Mouse (Mus musculus) 3T3-L1 (cell line): ENCODE data around the gene Med4.
A peak's percentile ranks its signal among the peaks of the same experiment; 100 is the strongest.
"Not testable (repeated sequence)": the region's sequence is repeated elsewhere in the genome, so short reads cannot be mapped to it uniquely, and the experiment has no call there.

Experiments
- DNase-seq: peaks from one replicate; pipeline ENCODE4 v3.0.0-alpha.2; 2015; ENCODE audit warnings: low read depth, low spot score

Med4 gene

DNA sequence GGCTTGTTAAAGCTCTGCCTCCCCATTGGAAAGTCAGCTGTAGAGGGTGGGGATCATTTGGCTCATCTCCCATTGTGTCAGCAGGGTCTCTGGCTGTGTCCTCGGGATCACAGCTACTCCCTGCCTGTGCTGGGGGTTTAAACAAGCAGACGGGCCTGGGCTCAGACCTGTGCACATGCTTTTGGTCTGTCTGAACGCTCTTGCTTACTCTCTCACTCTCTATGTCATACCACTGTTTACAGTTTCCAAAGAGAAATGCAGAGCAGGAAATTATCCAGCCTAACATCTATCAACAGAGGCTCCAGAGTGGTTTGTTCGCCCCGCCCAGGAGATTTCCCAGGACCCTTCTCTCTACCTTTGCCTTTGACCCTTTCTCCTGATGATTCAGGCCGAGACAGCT, 8.1 kb upstream of the Med4 start:
- DNase-seq, result no peak

DNA sequence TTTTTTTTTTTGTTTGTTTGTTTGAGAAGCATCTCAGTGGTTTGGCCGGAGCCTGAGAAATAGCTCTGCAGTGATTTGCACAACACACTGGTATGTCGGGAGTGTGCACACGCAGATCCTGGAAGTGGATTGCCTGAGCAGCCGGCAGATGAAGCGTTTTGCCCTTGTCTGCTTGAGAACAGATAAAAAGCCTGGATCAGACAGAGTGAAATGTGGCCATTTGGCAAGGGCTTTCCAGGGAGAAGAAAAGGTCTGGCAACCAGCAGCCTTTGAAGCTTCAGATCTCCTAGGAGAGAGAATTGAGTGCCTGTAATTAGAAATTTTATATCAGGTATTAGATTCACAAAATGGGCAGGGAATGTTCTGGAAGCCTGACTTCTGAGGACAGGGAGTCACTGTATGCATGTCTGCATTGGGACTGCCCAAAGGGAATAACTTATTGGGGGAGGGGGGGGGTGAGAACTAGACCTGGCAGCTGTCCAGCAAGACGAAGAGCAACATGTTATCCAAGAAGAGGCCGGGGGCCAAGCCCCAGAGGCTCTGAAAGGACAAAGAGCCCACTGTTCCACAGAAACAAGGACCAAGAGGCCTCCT, 7.1 kb upstream of the Med4 start:
- no peak for DNase-seq

DNA sequence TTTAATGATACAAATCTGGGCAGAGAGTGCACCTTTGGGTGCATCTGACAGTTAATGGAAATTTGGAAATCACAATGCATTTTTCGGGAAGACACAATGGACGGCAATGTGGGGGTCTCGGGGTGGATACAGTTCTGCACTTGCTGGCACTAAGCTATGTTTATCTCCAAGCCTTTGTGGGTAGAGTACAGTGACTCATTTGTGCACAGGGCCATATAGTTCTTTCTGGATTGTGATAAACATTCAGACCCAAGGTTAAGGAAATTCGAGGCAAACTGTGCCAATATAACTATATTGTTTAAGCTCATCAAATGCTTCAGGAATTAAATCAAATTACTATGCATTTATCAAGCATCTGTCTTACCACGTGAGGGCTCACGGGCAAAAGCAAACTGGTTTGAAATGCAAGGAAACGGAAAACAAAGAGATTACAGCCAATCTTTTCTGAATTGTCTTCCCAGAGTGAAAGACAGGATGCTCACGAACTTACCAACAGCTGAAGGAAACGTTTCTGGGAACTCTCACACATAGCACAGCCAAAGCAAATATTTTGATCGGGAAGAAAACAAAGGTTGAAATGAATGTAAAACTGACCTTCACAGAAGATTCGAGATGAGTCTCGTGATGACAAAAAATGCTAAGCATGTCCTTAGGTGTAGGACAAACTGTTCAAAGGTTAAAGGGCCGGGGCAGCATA, 6.4 kb upstream of the Med4 start:
- no peak for DNase-seq

DNA sequence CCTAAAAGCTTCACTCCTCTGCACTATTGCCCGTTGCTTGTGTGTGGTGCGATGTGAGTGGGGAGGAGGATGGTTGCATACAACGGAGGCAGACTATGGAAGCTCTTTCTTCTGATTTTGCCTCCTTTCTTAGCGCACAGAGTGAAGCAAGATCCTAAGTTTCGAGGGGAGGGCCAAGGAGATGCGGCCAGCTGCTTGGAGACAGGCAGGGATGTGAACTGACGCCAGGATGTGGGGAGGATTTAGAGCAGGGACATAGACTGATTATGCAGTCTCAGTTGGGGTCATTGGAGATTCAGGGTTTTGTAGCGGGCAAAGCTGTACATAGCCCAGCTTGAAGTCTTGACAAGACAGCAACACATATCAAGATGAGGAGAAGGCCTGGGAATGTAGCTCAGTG, 3.5 kb upstream of the Med4 start:
- DNase-seq, result no peak

DNA sequence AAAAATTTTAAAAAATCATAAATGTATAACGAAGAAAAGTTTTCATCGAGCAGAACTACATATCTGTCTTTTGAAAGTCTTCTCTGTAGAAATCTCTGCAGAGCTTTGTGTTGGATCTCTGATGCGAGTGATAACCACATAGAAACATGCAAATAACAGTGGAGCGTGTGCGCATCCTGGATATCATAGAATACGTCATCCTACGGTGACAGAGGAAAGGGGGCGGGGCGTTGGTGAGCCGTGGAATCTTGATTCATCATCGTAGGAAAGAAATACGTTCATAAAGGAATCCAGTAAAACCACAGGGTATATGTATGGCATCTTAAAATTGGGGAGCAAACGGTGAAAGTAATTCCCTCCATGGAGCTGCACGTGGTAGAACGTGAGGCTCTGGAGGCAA, 2.6 kb upstream of the Med4 start:
- DNase-seq, result no peak

DNA sequence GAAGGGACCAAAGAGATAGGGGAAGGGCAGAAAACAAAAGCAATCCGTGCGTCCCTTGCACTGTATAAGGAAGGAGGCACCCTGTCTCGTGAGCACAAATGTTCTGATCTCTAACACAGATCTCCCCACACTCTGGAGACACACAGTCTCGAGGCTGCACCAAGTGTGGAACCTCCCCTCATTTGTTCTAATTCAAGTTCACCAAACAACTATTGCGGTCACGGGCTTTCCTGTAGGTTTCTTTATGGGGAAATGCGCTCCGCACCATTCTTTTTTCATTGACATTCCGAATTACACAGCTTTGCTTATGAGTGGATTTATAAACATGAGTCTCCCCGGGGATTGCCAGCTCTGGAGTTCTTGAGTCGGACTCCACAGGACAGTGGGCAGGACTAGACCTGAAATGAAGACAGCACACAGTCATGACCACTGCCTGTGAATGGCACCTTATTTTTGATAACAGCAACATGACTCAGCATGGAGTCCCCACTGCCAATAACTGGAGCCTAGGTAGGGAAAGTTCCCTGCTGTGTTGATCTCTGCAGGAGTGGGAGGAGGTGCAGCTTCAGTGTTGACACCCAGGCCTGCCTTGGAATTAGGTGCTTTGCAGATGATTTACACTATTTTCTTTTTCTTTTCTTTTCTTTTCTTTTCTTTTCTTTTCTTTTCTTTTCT, 2.0 kb upstream of the Med4 start:
- DNase-seq, result peak; percentile 15

DNA sequence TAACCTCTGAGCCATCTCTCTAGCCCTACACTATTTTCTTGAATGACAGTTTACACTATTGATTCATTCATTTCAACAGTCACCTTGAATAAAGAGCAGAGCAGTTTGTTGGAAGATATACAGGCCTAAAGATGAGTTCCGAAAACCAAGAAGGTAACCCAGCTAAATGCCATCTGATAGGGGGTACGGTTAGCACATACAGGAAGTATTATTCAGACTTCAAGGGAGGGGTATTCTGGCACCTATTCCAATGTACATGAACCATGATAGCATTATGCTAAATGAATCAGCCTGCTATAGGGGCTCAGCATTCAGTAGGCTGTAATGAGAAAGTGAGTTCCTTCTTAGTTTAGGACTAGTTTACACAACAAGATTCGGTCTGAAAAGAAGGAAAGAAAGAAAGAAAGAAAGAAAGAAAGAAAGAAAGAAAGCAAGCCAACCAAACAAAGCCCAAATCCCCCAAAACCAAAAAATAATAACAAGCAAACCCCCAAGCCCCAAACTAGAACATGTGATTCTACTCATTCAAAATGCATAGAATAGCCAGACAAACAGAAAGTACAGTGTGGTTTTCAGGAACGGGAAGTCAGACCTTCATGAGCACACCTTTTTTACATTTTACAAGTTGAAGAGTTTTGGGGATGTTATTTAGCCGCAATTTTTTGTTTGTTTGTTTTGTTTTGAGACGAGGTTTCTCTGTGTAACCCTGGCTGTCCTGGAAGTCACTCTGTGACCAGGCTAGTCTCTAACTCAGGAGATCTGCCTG, 1.0 kb upstream of the Med4 start:
- DNase-seq, result no peak

DNA sequence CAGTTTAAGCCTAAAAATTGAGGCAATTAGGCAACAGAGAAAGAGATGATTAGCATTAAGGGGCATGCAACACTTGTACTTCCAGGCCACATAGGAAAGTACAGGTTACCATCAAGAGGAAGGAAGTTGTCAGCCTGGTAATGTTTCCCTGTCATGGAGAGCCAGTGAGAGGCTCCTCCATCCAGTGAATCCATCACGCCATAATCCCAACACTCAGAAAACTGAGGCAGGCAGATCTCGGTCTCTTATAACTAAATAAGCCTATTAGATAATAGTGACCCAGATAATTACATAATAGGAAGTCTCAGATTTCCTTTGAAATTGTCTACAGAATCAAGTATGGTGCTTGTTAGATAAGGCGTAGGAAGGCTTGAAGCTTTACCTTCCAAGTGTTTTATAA, 14.3 kb downstream of the Med4 start:
- DNase-seq, result peak; percentile 11

DNA sequence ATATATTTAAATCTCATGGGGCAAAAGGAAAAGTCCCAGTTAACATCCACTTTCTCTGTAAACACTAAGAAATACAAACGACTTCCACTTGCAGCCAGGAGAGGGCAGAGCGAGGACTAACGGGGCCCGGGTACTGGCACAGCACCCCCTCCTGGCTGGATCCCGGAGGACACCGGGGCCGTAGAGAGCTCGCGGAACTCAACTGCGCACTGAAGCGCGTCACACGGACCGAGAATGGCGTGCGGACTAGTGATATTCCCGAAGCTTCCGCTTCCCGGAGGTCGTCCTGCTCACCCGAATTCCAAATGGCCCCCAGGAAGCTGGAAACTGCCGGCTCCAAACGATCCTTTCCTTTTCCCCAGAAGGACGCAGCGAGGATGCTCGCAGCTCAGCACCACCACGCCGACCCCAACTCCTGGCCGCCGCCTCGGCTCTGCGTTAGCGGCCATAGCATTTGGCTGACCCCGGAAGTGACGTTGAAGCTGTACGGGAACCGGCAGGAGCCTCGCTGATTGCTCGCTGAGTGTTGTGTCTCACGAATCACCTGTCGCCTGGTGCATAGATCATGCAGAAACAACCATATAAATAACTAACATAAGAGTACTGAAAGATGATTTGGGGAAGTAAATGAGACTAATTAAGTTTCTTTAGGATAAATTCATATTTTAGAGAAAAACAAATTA, 15.1 kb downstream of the Med4 start, which contains the start of gene Sucla2:
Gene Sucla2, plus strand, starts transcription at position 554 of the 683 bp plus-strand sequence.
- peak; percentile 95 for DNase-seq

DNA sequence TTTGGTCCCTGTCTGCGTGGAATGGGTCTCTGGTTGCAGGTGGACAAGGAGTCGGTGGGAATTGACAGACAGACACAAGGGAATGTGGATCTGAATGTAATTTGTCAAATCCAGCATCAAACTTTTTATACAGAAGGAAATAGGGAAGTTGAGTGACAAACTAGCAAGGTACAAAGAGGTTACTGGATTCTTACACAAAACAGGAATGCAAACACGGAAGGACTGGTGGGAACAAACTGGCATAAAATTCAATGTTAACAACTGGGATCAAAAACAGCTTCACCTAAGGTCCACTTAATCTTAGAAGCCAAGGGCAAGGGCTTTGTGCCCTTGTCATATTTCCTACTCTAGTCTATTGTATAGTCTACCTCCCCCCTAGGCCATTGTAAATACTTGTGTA, 18.8 kb downstream of the Med4 start:
- DNase-seq, result not testable (repeated sequence)

DNA sequence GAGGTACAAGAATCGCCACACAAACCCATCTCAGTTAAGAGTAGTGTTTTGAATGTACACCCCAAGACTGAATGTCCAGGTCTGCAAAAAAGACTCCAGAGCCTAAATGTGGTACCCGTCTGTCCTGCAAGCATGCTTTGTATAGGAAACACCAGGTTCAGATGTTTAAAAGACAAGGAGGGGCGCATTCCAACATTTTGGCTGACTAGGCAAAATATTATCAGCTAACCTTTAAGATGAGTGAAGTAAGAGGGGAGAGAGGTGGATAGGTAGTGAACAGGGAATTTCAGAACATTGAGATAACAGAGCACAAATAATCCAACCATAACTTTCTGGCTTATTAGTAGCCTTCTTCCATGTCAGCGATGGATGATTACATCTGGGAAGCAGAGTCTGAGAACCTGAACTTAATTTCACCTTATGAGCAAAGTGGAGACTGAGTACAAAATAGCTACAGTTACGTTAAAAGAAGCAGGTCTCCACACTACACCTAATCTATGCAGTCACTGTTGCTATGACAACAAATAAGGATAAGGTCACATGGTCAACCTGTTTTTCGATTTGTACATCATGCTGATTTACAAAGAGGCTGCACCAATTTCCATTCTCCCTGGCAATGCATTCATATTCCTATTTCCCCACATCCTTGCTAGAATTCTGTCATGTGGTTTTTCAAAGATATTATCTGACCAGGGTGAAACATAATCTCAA, 24.1 kb downstream of the Med4 start:
- no peak for DNase-seq

DNA sequence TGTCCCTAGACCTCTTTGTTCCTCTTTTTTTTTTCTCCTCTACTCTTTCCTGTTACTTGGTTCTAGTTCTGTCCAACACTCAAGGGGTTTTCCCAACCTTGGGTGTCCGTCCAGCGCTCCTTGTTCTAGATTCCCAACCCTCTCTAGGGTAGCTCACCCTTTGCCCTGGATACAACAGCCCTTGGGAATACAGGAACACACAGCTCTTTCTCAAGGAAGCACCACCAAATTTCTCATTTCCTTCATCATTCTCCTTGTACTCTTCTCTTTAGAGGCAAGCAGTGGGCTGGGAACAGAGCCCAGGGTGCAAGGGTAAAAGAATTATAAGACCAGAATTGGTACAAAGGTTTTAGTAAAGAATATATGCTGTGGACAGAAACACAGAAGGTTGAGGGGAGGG, 25.8 kb downstream of the Med4 start:
- DNase-seq, result no peak

DNA sequence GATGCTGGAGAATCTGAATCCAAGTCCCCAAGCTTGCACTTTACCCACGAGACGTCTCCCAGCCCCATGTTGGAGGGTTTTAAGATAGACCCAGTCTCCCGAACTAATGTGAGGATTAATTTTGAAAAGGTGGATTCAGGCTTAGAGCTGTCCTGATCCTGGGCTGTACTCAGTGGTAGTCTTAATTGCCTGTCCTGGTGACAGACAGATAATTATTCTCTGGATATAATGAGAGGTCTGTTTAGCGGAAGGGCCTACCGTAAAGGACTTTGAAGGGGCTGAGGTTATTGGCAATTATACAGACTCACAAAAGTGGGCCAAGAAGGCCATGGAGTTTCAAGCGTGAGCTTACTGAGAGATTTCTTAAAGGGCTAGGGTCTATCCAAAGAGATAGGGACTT, 34.0 kb downstream of the Med4 start:
- no peak for DNase-seq

DNA sequence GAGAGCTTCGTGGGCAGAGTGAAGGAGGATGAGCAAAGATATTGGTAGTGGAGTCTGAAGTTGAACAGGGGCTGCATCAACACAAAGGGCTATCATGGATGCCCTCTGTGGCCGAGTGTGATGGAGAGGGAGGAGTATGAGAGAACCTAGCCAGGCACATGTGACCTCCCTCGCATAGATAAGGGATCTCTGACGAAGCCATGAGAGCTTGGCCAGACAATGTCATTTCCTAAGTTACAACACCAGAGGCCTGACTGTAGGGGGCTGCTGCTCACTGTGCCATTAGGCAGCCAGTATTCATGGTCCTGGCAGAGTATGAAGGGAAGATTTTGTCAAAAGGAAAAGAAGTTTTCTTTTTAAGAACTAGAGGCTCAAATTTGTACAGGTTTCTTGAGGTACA, 37.2 kb downstream of the Med4 start:
- DNase-seq, result no peak

DNA sequence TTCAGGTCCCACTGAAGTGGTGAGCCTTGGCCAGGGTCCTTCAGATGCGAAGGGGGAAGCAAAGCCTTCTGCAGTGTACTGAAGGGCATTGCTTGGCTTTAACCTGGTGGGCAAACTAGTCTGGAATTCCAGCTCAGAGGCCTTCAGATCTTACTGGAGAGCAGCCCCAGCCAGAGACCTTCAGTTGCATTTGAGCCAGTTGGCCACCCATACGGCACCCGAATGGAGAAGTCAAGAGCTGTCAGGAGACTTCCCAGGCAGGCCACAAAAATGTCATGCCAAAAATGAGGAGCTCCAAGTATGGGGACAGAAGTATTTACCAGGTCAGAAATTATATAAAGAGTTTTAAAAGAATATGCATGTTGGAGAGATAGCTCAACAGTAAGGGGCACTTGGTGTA, 38.2 kb downstream of the Med4 start, which contains the start of gene Nudt15:
Gene Nudt15, minus strand, starts transcription at position 192 of the 400 bp plus-strand sequence.
- no peak for DNase-seq

DNA sequence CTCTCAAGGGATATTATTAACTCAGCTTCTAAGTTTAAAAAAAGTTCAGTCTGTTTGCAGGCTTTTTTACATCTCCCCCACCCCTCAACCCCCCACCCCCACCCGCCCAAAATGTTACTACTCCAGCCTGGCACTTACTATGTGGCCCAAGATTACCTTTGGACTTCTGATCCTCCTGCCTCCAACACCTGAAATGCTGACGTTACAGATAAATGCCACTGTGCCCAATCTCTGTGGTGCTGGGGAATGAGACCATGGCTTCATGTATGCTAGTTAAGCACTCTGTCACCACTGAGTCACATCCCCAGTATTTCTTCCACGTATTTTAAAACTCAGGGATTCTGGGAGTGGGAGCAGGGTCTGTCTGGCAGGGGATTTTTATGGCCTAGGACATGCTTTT, 40.5 kb downstream of the Med4 start:
- no peak for DNase-seq

DNA sequence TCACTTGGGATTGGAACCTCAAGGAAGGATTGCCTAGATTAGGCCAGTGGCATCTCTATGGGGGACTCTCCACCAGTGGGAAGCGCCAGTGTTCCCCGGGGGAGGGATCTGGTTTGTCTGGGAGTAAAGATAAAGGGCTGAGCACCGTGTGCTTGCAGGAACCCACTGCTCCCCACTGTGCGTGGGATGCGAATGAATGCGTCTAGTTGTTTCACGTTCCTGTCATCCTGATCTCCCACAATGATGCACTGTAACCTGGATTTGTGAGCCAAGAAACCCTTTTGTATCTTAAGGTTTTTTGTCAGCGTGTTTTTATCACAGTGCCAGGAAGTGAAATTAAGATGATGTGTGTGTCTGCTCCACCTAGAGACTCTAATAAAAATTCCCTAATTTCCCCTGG, 40.9 kb downstream of the Med4 start:
- DNase-seq, result no peak

DNA sequence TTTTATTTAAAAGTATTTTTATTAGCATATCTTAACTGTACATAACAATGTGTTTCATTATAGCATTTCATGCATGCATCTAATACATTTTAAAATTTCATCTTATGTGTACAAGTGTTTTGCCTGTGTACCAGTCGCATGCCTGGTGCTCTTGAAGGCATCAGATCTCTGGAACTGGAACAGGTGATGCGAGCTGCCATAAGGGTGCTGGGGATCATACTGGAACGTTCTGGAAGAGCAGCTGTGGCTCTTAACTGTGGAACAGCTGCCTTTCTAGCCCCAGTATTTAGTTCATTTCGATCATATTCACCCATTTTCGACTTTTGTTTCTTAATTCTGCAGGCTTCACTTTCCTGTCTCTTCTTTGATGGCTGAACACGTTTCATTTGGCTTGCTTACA, 41.3 kb downstream of the Med4 start:
- DNase-seq, result no peak

DNA sequence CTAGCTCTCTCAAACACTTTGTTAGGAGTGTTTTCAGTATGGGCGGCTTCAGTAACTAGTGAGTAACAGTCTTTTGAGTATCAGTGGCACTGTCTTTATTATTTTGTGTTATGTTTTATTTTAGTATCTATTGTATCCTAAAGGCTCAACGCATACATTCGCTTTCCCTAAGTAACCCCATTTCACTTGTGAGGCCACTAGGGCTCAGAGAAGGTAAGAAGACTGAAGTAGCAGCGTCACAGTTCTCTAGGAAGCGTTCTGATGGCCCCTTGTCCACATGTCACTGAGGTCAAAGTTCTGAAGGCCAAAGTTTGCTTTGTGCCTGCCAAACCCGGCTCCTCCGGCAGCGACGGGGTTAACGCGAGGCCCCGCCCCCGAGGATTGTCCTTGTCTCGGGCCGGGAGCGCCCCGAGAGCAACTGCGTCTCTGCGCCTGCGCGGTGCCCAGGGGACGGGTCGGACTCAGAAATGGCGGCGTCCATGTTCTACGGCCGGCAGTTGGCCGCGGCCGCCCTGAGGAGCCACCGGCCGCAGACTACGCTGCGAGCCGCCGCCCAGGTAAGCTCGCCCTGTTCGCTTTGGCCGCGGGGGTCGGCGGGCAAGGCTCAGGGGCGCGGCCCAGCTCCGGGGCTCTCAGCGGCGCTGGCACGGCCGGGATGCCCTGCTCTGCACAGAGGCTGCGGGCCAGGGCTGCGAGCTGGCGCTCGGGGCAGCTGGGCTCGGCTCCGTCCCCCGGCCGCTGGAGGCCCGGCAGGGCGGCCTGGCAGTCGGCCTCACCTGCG, 42.7 kb downstream of the Med4 start:
- peak; percentile 90 for DNase-seq

DNA sequence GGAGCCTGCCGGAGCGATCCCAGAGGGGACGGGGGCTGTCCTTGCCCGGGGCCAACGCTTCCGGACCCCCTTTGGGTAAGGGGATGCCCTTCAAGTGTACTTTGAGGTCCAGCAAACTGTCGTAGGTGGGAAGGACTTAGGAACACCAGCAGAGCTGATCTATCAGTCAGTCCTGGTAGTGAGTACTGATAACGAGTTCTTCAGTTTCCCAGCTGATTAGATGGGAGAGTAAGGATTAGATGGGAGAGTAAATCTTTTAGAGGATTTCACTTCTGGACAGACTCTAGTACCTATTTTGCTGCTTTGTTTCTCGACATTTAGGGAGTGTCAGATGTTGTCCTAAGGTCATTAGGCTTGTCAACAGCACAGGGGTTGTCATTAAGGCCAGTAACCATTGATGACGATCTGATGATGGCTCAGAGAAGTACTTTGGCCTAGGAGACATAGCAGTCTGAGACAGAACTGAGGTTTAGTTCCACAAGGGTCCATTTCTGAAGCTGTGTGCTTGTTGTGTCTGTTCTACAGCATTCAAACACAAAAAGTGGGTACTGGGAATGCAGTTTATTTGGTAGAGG, 43.4 kb downstream of the Med4 start:
- peak; percentile 22 for DNase-seq
